Comparison of ENCODE assay signal across 14 mouse cellular contexts in the genomic region with DNA sequence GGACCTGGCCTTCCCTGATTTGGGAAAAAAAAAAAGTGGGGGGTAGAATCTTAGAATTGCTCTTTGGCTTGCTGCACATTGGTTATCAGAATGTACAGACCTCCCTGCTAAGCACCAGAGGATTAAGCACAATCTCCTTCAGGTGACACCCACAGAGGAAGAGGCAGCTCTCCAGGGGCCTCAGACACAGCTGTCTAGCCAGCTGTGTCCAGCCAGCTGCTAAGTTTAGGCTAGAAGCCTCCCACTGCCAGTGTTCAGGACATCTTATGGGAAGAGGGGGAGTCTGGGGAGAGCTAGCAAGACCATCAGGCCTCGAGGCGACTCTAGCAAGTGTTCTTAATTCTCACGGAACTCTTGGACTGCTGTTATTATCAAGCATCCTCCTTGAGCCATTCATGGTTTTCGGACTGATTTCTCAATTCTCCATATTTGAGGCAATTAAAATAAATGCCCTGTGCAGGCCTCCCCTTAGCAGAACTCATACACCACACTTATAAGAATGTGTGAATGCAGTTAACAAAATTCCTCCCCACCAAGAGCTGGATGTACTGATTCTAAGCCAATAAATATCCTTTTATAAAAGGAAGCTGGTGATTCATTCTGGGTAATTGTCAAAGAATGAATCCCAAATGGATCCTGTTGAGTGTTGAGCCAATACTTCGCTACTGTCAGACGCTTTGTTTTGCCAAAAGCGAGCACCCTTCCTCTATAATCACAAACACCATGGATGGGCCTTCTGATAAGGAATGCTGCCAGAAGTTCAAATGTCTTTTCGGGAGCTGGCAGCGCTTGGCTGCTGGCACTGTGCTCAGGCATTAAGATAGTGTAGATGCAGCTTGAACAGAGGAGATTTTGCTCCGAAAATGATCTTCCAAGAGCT.
A peak's percentile ranks its signal among the peaks of the same experiment; 100 is the strongest.
DNase-seq lines count a peak whose midpoint lies in the region; ATAC-seq and TF ChIP-seq lines count a peak whose summit lies in the region.
"Had no signal": no experiment of that assay in that cellular context is flagged by ENCODE, and none has a peak within 500 bp of the region (broad histone marks: within the 10 kb centered on the region; RNA-seq: fewer than 3 reads in every experiment).

No protein-coding gene starts in this region.

- H3K9ac ChIP-seq in heart, embryonic 12.5 days: no peak overlapping the region
- no peak overlapping the region for H3K9ac ChIP-seq in lung, postnatal 0 days (replicated peaks; ENCODE audit: low read depth)
- no peak overlapping the region for H3K9ac ChIP-seq in hindbrain, embryonic 13.5 days
- H3K9ac ChIP-seq: forebrain, embryonic 15.5 days; stomach, embryonic 15.5 days had no signal

- no peak for TF ChIP-seq EP300 in lung, postnatal 0 days (IDR thresholded peaks at IDR 0.05)

- no peak overlapping the region for H3K4me3 ChIP-seq in heart, embryonic 12.5 days
- H3K4me3 ChIP-seq in lung, postnatal 0 days (ENCODE audit: low read depth, low read length): no peak overlapping the region
- no peak overlapping the region for H3K4me3 ChIP-seq in hindbrain, embryonic 13.5 days
- H3K4me3 ChIP-seq in thymus, adult 2 months (ENCODE audit: control insufficient read depth, insufficient read depth, low read length): no peak overlapping the region
- H3K4me3 ChIP-seq: forebrain, embryonic 15.5 days; hindbrain, embryonic 10.5 days; stomach, embryonic 15.5 days had no signal

- DNase-seq in heart, adult 8-10 months (ENCODE audit: low spot score): peak; percentile 29
- peak; percentile 21 for DNase-seq in MN1 (ENCODE audit: low spot score)
- peak; percentile 40 for DNase-seq in brain, embryonic 14.5 days (ENCODE audit: low read depth)
- DNase-seq in lung, postnatal 0 days (ENCODE audit: low spot score): peak; percentile 52
- DNase-seq in thymus, adult 2 months: no peak
- DNase-seq: adrenal gland, postnatal 25 days; cerebellum, adult 18-20 months; embryo, embryonic 11 days; kidney, adult 8-10 months had no signal

- no peak for ATAC-seq in heart, embryonic 12.5 days (ENCODE audit: insufficient number of reproducible peaks, low FRiP score)
- peak; percentile 59; the same call in 1 of the 2 replicates for ATAC-seq in lung, postnatal 0 days
- no peak for ATAC-seq in hindbrain, embryonic 13.5 days (ENCODE audit: low FRiP score)
- ATAC-seq: forebrain, embryonic 15.5 days had no signal

- H3K36me3 ChIP-seq in heart, embryonic 12.5 days: no peaks in the 10 kb centered on the region
- H3K36me3 ChIP-seq in lung, postnatal 0 days (ENCODE audit: insufficient read depth, low read length): no peaks in the 10 kb centered on the region
- H3K36me3 ChIP-seq in hindbrain, embryonic 13.5 days: peaks cover 13% of the 10 kb centered on the region
- no peaks in the 10 kb centered on the region for H3K36me3 ChIP-seq in thymus, adult 2 months (ENCODE audit: control insufficient read depth, insufficient read depth, low read length)
- H3K36me3 ChIP-seq: forebrain, embryonic 15.5 days; stomach, embryonic 15.5 days had no signal

- 60% methylated on average over 10 of the region's 10 CpGs for WGBS in heart, embryonic 12.5 days
- WGBS in lung, postnatal 0 days: 47% methylated on average over 10 of the region's 10 CpGs
- 91% methylated on average over 10 of the region's 10 CpGs for WGBS in hindbrain, embryonic 13.5 days
- 97% methylated on average over 10 of the region's 10 CpGs for WGBS in thymus, adult 2 months

- no peak overlapping the region for H3K4me2 ChIP-seq in heart, embryonic 12.5 days
- H3K4me2 ChIP-seq in lung, postnatal 0 days (replicated peaks; ENCODE audit: low read depth, low read length): no peak overlapping the region
- H3K4me2 ChIP-seq in hindbrain, embryonic 13.5 days: no peak overlapping the region
- H3K4me2 ChIP-seq: forebrain, embryonic 15.5 days; stomach, embryonic 15.5 days had no signal

- H3K27ac ChIP-seq in heart, embryonic 12.5 days (ENCODE audit: poor library complexity, severe bottlenecking): no peak overlapping the region
- no peak overlapping the region for H3K27ac ChIP-seq in lung, postnatal 0 days (ENCODE audit: low read length)
- no peak overlapping the region for H3K27ac ChIP-seq in hindbrain, embryonic 13.5 days
- no peak overlapping the region for H3K27ac ChIP-seq in thymus, adult 2 months (ENCODE audit: control insufficient read depth, insufficient read depth, low read length)
- H3K27ac ChIP-seq: forebrain, embryonic 15.5 days; hindbrain, embryonic 10.5 days; stomach, embryonic 15.5 days had no signal

- TF ChIP-seq CTCF in brain, embryonic 14.5 days (IDR thresholded peaks at IDR 0.05; ENCODE audit: borderline replicate concordance, extremely low read depth, insufficient read depth, insufficient read length): no peak
- no peak for TF ChIP-seq CTCF in lung, postnatal 0 days (IDR thresholded peaks at IDR 0.05)
- no peak for TF ChIP-seq CTCF in thymus, adult 2 months (IDR thresholded peaks at IDR 0.05; ENCODE audit: borderline replicate concordance, control insufficient read depth, extremely low read depth, insufficient read depth, low read length, poor library complexity)

- H3K27me3 ChIP-seq in heart, embryonic 12.5 days (replicated peaks): no peaks in the 10 kb centered on the region
- H3K27me3 ChIP-seq in lung, postnatal 0 days (replicated peaks; ENCODE audit: insufficient read depth, low read length): no peaks in the 10 kb centered on the region
- no peaks in the 10 kb centered on the region for H3K27me3 ChIP-seq in hindbrain, embryonic 13.5 days
- no peaks in the 10 kb centered on the region for H3K27me3 ChIP-seq in thymus, adult 2 months (ENCODE audit: control insufficient read depth, insufficient read depth, low read length)
- H3K27me3 ChIP-seq: forebrain, embryonic 15.5 days; stomach, embryonic 15.5 days had no signal

- no peaks in the 10 kb centered on the region for H3K9me3 ChIP-seq in heart, embryonic 12.5 days (replicated peaks)
- no peaks in the 10 kb centered on the region for H3K9me3 ChIP-seq in lung, postnatal 0 days (ENCODE audit: low read length)
- H3K9me3 ChIP-seq in hindbrain, embryonic 13.5 days: no peaks in the 10 kb centered on the region
- H3K9me3 ChIP-seq: forebrain, embryonic 15.5 days; hindbrain, embryonic 10.5 days; stomach, embryonic 15.5 days had no signal

- H3K4me1 ChIP-seq in heart, embryonic 12.5 days (replicated peaks): peaks cover 30% of the 10 kb centered on the region
- H3K4me1 ChIP-seq in lung, postnatal 0 days (ENCODE audit: insufficient read depth, low read depth, low read length): peaks cover 2% of the 10 kb centered on the region; the same call in 1 of the 2 replicates
- peaks cover 20% of the 10 kb centered on the region; the same call in 1 of the 2 replicates for H3K4me1 ChIP-seq in hindbrain, embryonic 13.5 days (replicated peaks)
- H3K4me1 ChIP-seq in thymus, adult 2 months (replicated peaks; ENCODE audit: control insufficient read depth, insufficient read depth, low read length): no peaks in the 10 kb centered on the region

- no peak for TF ChIP-seq POLR2A in brain, embryonic 14.5 days (IDR thresholded peaks at IDR 0.05; ENCODE audit: borderline replicate concordance, extremely low read depth, insufficient read depth, insufficient read length, poor library complexity, severe bottlenecking)
- TF ChIP-seq POLR2A in thymus, adult 2 months (IDR thresholded peaks at IDR 0.05; ENCODE audit: control insufficient read depth, extremely low read depth, insufficient read depth, low read length, poor library complexity): no peak
